Mouse (Mus musculus) Patski (cell line): ENCODE measurements around the gene Ank2. TPM values are rescaled to one million over a fixed set of nuclear protein-coding genes. Genes with fewer than 3 reads are reported as not detected.

Experiments
- ATAC-seq: fragments of 100-300 bp; one replicate; pipeline ENCODE4 v1.8.0; 2021
- CTCF ChIA-PET: fragments of 350-600 bp; sonication (Branson Sonifier 250); formaldehyde crosslinking; loops from one replicate; lab custom pipeline; 2022; ENCODE audit warnings: inconsistent platforms; lab: Charles Lee
- POLR2A ChIA-PET: fragments of 350-600 bp; sonication (Branson Sonifier 250); formaldehyde crosslinking; loops from one replicate; lab custom pipeline; 2022; ENCODE audit warnings: antibody characterized with exemption, inconsistent platforms; lab: Charles Lee
- DNase-seq: peaks from one replicate; pipeline ENCODE4 v3.0.0-alpha.2; 2011; ENCODE audit warnings: low read depth, low spot score
- H3K27me3 ChIP-seq: fragments of 371-371 bp; one replicate; pipeline ENCODE4 v1.5.1; 2021
- CTCF ChIP-seq: fragments of 100-300 bp; IDR thresholded peaks from one replicate; pipeline ENCODE4 v1.5.1; 2021
- in situ Hi-C: fragments of 300-500 bp; cut with MboI; formaldehyde crosslinking; loops from 3 replicates; pipeline ENCODE4 v1.11.1; 2018; ENCODE audit warnings: low pct_unique_long_range_greater_than_20kb, mixed read lengths
- polyA plus RNA-seq: library from polyadenylated mRNA; unstranded; gene quantifications from one replicate; pipeline ENCODE4 v1.2.3, GENCODE M21; 2021

Ank2 gene
- polyA plus RNA-seq, 1 experiment from 2014 or later: 47.7 TPM

GRCm38 (mm10) chr3:126973551-126973950 lies 525.6 kb downstream of the Ank2 start:
- no peak for TF ChIP-seq CTCF
- in situ Hi-C loops: no loop called here
- POLR2A ChIA-PET: no interaction called here
- CTCF ChIA-PET: interaction anchor here (1.1 to 1.2 kb wide), 3 partner anchors 16 to 23 kb away, joined by 3 read pairs; no protein-coding TSS in a partner anchor
- no peak for ATAC-seq
- H3K27me3 ChIP-seq: no peaks in the 10 kb centered on the region
- DNase-seq: no peak

DNA sequence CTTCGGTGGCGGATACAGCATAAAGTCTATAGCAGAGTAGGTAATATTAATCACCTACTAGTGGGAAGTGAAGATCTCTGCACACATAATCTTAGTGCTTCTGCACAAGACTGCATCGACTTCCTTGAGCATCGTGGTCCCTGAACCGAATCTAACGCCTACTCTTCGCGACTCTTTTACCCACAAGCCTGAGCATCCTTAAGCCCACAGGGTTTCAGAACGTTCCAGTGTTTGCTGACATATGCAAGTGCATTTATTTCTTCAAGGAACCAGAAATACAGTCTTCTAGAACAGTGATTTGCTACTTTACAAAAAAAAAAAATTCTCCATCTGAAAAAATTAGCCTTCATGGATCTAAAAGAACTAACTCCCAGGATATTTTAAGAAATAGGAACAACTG lies 527.6 kb downstream of the Ank2 start:
- in situ Hi-C loops: no loop called here
- TF ChIP-seq CTCF: no peak
- H3K27me3 ChIP-seq: no peaks in the 10 kb centered on the region
- ATAC-seq: no peak
- ChIA-PET POLR2A (no interaction called here), CTCF (interaction anchor here (1.0 kb wide), 1 partner anchor 10 kb away, joined by 3 read pairs; no protein-coding TSS in a partner anchor)
- no peak for DNase-seq

- TF ChIP-seq CTCF: no peak
- POLR2A ChIA-PET: interaction anchor here (0.7 kb wide), 1 partner anchor 17 kb away, joined by 3 read pairs; no protein-coding TSS in a partner anchor
- DNase-seq (peak; percentile 44), ATAC-seq (peak; percentile 84)
- in situ Hi-C loops: no loop called here
- no peaks in the 10 kb centered on the region for H3K27me3 ChIP-seq
- CTCF ChIA-PET: interaction anchor here (0.9 kb wide), 1 partner anchor 15 kb away, joined by 3 read pairs; no protein-coding TSS in a partner anchor
Measured at GRCm38 (mm10) chr3:126968721-126969120, 530.4 kb downstream of the Ank2 start.

DNA sequence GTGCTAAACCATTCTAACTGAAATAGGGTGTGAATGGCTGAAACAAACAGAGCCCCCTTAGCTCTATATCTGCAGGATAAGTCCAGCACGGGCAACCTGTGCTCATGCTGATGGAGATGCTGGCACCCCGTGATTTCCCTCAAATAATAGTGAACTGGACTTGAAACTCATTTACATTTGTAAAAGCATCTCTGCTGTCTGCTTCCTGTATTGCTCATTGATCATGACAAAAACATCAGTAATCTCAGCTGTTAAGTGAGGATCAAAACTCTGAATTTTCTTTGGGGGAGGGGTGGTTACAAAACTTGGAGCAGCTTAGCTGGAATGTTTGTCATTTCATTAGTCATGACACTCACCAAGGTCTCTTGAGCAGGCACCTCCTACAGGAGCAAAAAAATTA lies 533.4 kb downstream of the Ank2 start:
- in situ Hi-C loops: no loop called here
- ATAC-seq (no peak), DNase-seq (no peak)
- no peaks in the 10 kb centered on the region for H3K27me3 ChIP-seq
- CTCF ChIA-PET: no interaction called here
- no peak for TF ChIP-seq CTCF
- POLR2A ChIA-PET: no interaction called here

DNA sequence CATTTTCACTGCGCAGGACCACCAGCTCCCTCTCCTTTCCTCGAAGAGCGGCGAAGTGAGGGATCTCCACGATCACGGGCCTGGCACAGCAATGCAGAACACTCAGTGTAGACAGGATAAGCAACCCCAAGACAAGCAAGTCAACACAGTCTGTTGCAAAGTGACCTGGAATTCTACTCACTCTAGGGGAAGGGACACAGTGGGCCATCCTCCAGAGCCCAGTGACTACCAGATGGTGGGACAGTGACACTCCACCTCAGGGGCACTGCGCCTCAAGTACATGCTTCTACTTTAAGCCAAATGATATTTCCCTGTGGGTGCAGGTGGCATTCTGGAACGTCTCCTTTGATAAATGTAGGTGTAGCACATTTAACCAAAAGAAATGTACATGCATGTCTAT lies 536.8 kb downstream of the Ank2 start:
- TF ChIP-seq CTCF: no peak
- CTCF ChIA-PET: no interaction called here
- ATAC-seq: no peak
- POLR2A ChIA-PET: no interaction called here
- in situ Hi-C loops: no loop called here
- H3K27me3 ChIP-seq: no peaks in the 10 kb centered on the region
- DNase-seq: no peak

GRCm38 (mm10) chr3:126952698-126953097 lies 546.5 kb downstream of the Ank2 start:
- CTCF ChIA-PET: interaction anchor here (0.8 to 1.0 kb wide), 3 partner anchors 11 to 25 kb away, joined by 3 to 4 read pairs (median 3); no protein-coding TSS in a partner anchor
- no peaks in the 10 kb centered on the region for H3K27me3 ChIP-seq
- TF ChIP-seq CTCF: no peak
- in situ Hi-C loops: no loop called here
- no peak for ATAC-seq
- POLR2A ChIA-PET: no interaction called here
- no peak for DNase-seq

GRCm38 (mm10) chr3:126946591-126946990 lies 552.6 kb downstream of the Ank2 start:
- in situ Hi-C loops: no loop called here
- DNase-seq (no peak), ATAC-seq (no peak)
- H3K27me3 ChIP-seq: no peaks in the 10 kb centered on the region
- POLR2A ChIA-PET: no interaction called here
- CTCF ChIA-PET: interaction anchor here (1.6 kb wide), 1 partner anchor 24 kb away, joined by 5 read pairs; no protein-coding TSS in a partner anchor
- TF ChIP-seq CTCF: no peak

DNA sequence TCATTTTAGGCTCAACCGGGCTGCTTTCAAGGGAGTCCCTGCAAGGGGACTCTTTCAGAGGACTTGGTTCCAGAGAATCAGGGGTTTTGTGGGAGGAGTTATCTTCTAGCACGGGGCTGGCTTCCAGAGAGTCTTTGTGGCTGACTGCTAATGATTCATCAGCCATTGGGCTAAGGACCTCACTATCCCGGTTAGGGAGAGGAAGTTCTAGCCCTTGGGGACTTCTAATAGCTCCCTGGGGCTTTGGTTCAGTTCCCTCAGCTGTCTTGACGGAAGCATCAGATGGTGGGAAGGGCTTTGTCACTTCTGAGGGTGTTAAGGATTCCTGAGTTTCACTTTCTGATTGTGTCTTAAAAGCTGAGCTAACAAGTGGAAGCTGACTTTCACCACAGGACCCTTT lies 554.3 kb downstream of the Ank2 start:
- ChIA-PET POLR2A (no interaction called here), CTCF (interaction anchor here (1.3 to 1.7 kb wide), 4 partner anchors 10 to 32 kb away, joined by 3 to 5 read pairs (median 4); no protein-coding TSS in a partner anchor)
- no peak for DNase-seq
- in situ Hi-C loops: no loop called here
- no peaks in the 10 kb centered on the region for H3K27me3 ChIP-seq
- peak; percentile 33 for ATAC-seq
- no peak for TF ChIP-seq CTCF

DNA sequence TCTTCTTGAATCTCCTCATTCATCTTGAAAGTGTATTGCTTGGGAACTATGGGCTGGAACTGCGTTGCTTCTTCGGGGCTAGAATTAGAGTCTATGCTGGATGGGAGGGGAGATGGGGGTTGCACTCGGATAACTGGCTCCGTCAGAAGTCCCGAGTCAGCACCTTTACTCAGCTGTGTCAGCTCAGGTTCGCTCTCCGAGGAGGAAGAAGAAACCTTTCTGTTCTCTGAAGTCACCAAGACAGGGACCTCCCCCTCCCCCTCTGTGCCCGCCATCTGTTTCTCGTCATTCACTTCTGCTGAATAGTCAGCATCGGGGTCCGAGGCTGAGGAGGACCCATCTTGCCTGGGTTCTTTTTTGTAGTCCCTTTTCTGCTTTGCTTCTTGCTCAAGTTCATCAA lies 555.1 kb downstream of the Ank2 start:
- ChIA-PET CTCF (interaction anchor here (1.3 to 1.7 kb wide), 2 partner anchors 21 to 31 kb away, joined by 3 to 4 read pairs; no protein-coding TSS in a partner anchor), POLR2A (no interaction called here)
- no peak for TF ChIP-seq CTCF
- in situ Hi-C loops: no loop called here
- no peak for ATAC-seq
- no peaks in the 10 kb centered on the region for H3K27me3 ChIP-seq
- no peak for DNase-seq

DNA sequence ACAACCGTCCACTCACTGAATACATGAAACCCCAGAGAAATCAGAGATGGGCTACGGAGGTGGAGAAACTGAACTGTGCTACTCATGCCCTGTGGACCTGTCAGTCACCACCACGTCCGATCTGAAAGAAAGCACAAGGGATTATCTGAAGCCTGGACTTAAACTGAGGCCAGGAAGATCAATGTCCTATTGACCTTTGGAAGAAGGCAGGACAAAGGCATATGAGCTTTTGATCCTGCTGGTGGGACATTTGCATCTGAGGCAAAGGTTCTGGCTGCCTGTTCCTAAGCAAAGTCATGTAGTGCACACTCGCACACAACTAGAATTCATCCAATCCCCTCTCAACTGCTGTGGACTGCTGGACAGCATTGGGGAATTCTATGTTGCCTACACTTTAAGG lies 558.7 kb downstream of the Ank2 start:
- in situ Hi-C loops: no loop called here
- DNase-seq: no peak
- no peak for ATAC-seq
- no peaks in the 10 kb centered on the region for H3K27me3 ChIP-seq
- no peak for TF ChIP-seq CTCF
- ChIA-PET POLR2A (interaction anchor here (0.7 kb wide), 1 partner anchor 273 kb away, joined by 3 read pairs; no protein-coding TSS in a partner anchor), CTCF (interaction anchor here (1.5 to 1.6 kb wide), 2 partner anchors 9 to 14 kb away, joined by 3 to 4 read pairs; no protein-coding TSS in a partner anchor)

- ChIA-PET POLR2A (interaction anchor here (0.7 kb wide), 1 partner anchor 18 kb away, joined by 4 read pairs; no protein-coding TSS in a partner anchor), CTCF (interaction anchor here (0.8 to 1.4 kb wide), 8 partner anchors 8 to 66 kb away, joined by 3 to 5 read pairs (median 4); no protein-coding TSS in a partner anchor)
- DNase-seq (no peak), ATAC-seq (peak; percentile 87)
- TF ChIP-seq CTCF: peak; percentile 96
- no peaks in the 10 kb centered on the region for H3K27me3 ChIP-seq
- in situ Hi-C loops: loop anchor here (5.0 kb wide), 1 partner anchor 65 kb away; no protein-coding TSS in a partner anchor
Measured at GRCm38 (mm10) chr3:126931884-126932506, 567.2 kb downstream of the Ank2 start.
